Mouse (Mus musculus): ENCODE data around the gene Fancg. TPM values are rescaled to one million over a fixed set of nuclear protein-coding genes. Genes with fewer than 3 reads are reported as not detected.

Fancg gene
- polyA plus RNA-seq (2015; fragmentation: Nextera tagmentation; extraction: Ambion mirVana) = 17.0 and 18.7 TPM in 2 replicates

GRCm38 (mm10) chr4:43010161-43011038 is at the start of gene Fancg:
Fancg (minus strand) TSS chr4:43010506.
- peak within 1 kb of the TSS; percentile 79 for H3K4me2 ChIP-seq (replicated peaks)
- no peaks in the 10 kb centered on the region for H3K36me3 ChIP-seq
- peak within 1 kb of the TSS; percentile 64; the same call in 1 of the 2 replicates for H3K27ac ChIP-seq
- H3K9ac ChIP-seq (replicated peaks) = peak within 1 kb of the TSS; percentile 68
- peak within 1 kb of the TSS; percentile 75 for H3K4me3 ChIP-seq (replicated peaks)
- H3K9me3 ChIP-seq = no peaks in the 10 kb centered on the region
- peaks cover 10% of the 10 kb centered on the region for H3K4me1 ChIP-seq (replicated peaks)
- no peaks in the 10 kb centered on the region for H3K27me3 ChIP-seq
- WGBS = 1% methylated on average over 37 of the region's 37 CpGs
- peak; percentile 95 for ATAC-seq

- Histone ChIP-seq H3K27ac (no peak overlapping the region), H3K4me3 (replicated peaks) (peak overlapping the region; percentile 79)
Measured at GRCm38 (mm10) chr4:43059697-43060096, 49.4 kb upstream of the Fancg start.

GRCm38 (mm10) chr4:43058753-43059654 is 48.7 kb upstream of the Fancg start, which contains the start of gene Unc13b:
Unc13b (plus strand) TSS chr4:43058953.
- peak within 1 kb of the TSS; percentile 78 for H3K4me2 ChIP-seq (replicated peaks)
- no peaks in the 10 kb centered on the region for H3K27me3 ChIP-seq
- no peaks in the 10 kb centered on the region for H3K36me3 ChIP-seq
- H3K27ac ChIP-seq = peak within 1 kb of the TSS; percentile 86
- peak within 1 kb of the TSS; percentile 82 for H3K9ac ChIP-seq (replicated peaks)
- WGBS = under 1% methylated on average over 79 of the region's 90 CpGs
- H3K9me3 ChIP-seq = no peaks in the 10 kb centered on the region
- peak; percentile 98 for ATAC-seq
- peak within 1 kb of the TSS; percentile 79 for H3K4me3 ChIP-seq (replicated peaks)
- H3K4me1 ChIP-seq (replicated peaks) = peaks cover 17% of the 10 kb centered on the region

More at GRCm38 (mm10) chr4:43059697-43060096, 49.4 kb upstream of the Fancg start:
- Histone ChIP-seq H3K36me3 (no peaks in the 10 kb centered on the region), H3K4me2 (replicated peaks) (peak overlapping the region; percentile 78), H3K9me3 (no peaks in the 10 kb centered on the region), H3K4me1 (replicated peaks) (peaks cover 17% of the 10 kb centered on the region), H3K27me3 (no peaks in the 10 kb centered on the region), H3K9ac (replicated peaks) (peak overlapping the region; percentile 82)
- WGBS = 38% methylated on average over 3 of the region's 3 CpGs
- no peak for ATAC-seq

GRCm38 (mm10) chr4:43058392-43058752 is 48.1 kb upstream of the Fancg start:
- no peaks in the 10 kb centered on the region for H3K9me3 ChIP-seq
- H3K9ac ChIP-seq (replicated peaks) = no peak overlapping the region
- H3K4me1 ChIP-seq (replicated peaks) = peaks cover 17% of the 10 kb centered on the region
- peak overlapping the region; percentile 79 for H3K4me3 ChIP-seq (replicated peaks)
- H3K36me3 ChIP-seq = no peaks in the 10 kb centered on the region
- 22% methylated on average over 8 of the region's 8 CpGs for WGBS
- H3K4me2 ChIP-seq (replicated peaks) = peak overlapping the region; percentile 78
- ATAC-seq = peak; percentile 19
- H3K27me3 ChIP-seq = no peaks in the 10 kb centered on the region
- peak overlapping the region; percentile 86 for H3K27ac ChIP-seq

GRCm38 (mm10) chr4:43057654-43058053 is 47.3 kb upstream of the Fancg start:
- 95% methylated on average over 5 of the region's 5 CpGs for WGBS
- peaks cover 17% of the 10 kb centered on the region for H3K4me1 ChIP-seq (replicated peaks)
- no peaks in the 10 kb centered on the region for H3K9me3 ChIP-seq
- ATAC-seq = no peak
- H3K36me3 ChIP-seq = no peaks in the 10 kb centered on the region
- no peak overlapping the region for H3K27ac ChIP-seq
- no peak overlapping the region for H3K9ac ChIP-seq (replicated peaks)
- H3K27me3 ChIP-seq = no peaks in the 10 kb centered on the region
- no peak overlapping the region for H3K4me2 ChIP-seq (replicated peaks)
- H3K4me3 ChIP-seq (replicated peaks) = no peak overlapping the region

- no peak overlapping the region for H3K9ac ChIP-seq (replicated peaks)
- no peak overlapping the region for H3K4me3 ChIP-seq (replicated peaks)
- 11% methylated on average over 4 of the region's 4 CpGs for WGBS
- 0 out of 2 replicates have a peak, but pooled peaks cover 3% of the 10 kb centered on the region for H3K4me1 ChIP-seq (replicated peaks)
- H3K27ac ChIP-seq = no peak overlapping the region
- ATAC-seq = no peak
- H3K27me3 ChIP-seq = no peaks in the 10 kb centered on the region
- H3K36me3 ChIP-seq = no peaks in the 10 kb centered on the region
- no peaks in the 10 kb centered on the region for H3K9me3 ChIP-seq
- H3K4me2 ChIP-seq (replicated peaks) = no peak overlapping the region
Measured at GRCm38 (mm10) chr4:43052627-43053026, 42.3 kb upstream of the Fancg start.

- Histone ChIP-seq H3K27me3 (no peaks in the 10 kb centered on the region), H3K27ac (no peak overlapping the region), H3K4me3 (replicated peaks) (peak overlapping the region; percentile 52; the same call in 1 of the 2 replicates), H3K4me1 (replicated peaks) (peaks cover 40% of the 10 kb centered on the region), H3K4me2 (replicated peaks) (peak overlapping the region; percentile 80), H3K9me3 (no peaks in the 10 kb centered on the region), H3K36me3 (no peaks in the 10 kb centered on the region), H3K9ac (replicated peaks) (no peak overlapping the region)
- 4% methylated on average over 5 of the region's 5 CpGs for WGBS
- ATAC-seq = no peak
Measured at GRCm38 (mm10) chr4:43047231-43047630, 36.9 kb upstream of the Fancg start.

- no peak overlapping the region for H3K9ac ChIP-seq (replicated peaks)
- H3K4me3 ChIP-seq (replicated peaks) = peak overlapping the region; percentile 52
- 56% methylated on average over 5 of the region's 5 CpGs for WGBS
- no peaks in the 10 kb centered on the region for H3K27me3 ChIP-seq
- 0 out of 2 replicates have a peak overlapping the region, but pooled peaks have one; percentile 1 for H3K27ac ChIP-seq
- no peak for ATAC-seq
- peaks cover 40% of the 10 kb centered on the region for H3K4me1 ChIP-seq (replicated peaks)
- H3K36me3 ChIP-seq = no peaks in the 10 kb centered on the region
- no peaks in the 10 kb centered on the region for H3K9me3 ChIP-seq
- H3K4me2 ChIP-seq (replicated peaks) = peak overlapping the region; percentile 80
Measured at GRCm38 (mm10) chr4:43046607-43047006, 36.3 kb upstream of the Fancg start.

GRCm38 (mm10) chr4:43045659-43046302 is 35.5 kb upstream of the Fancg start, which contains the start of gene Fam214b:
Fam214b (minus strand) TSS chr4:43046220.
- H3K9ac ChIP-seq (replicated peaks) = peak within 1 kb of the TSS; percentile 73
- H3K4me1 ChIP-seq (replicated peaks) = peaks cover 45% of the 10 kb centered on the region
- H3K4me2 ChIP-seq (replicated peaks) = peak within 1 kb of the TSS; percentile 80
- ATAC-seq = peak; percentile 84
- H3K4me3 ChIP-seq (replicated peaks) = peak within 1 kb of the TSS; percentile 52
- no peaks in the 10 kb centered on the region for H3K9me3 ChIP-seq
- no peaks in the 10 kb centered on the region for H3K27me3 ChIP-seq
- no peaks in the 10 kb centered on the region for H3K36me3 ChIP-seq
- WGBS = under 1% methylated on average over 33 of the region's 33 CpGs
- peak within 1 kb of the TSS; percentile 95 for H3K27ac ChIP-seq

- Histone ChIP-seq H3K4me2 (replicated peaks) (peak overlapping the region; percentile 80), H3K27me3 (no peaks in the 10 kb centered on the region), H3K4me1 (replicated peaks) (peaks cover 49% of the 10 kb centered on the region), H3K4me3 (replicated peaks) (peak overlapping the region; percentile 52), H3K9me3 (no peaks in the 10 kb centered on the region), H3K36me3 (no peaks in the 10 kb centered on the region), H3K27ac (peak overlapping the region; percentile 95), H3K9ac (replicated peaks) (peak overlapping the region; percentile 73)
- WGBS = 2% methylated on average over 13 of the region's 13 CpGs
- peak; percentile 2 for ATAC-seq
Measured at GRCm38 (mm10) chr4:43045285-43045658, 35.0 kb upstream of the Fancg start.

GRCm38 (mm10) chr4:43044673-43045072 is 34.4 kb upstream of the Fancg start:
- no peaks in the 10 kb centered on the region for H3K36me3 ChIP-seq
- H3K9me3 ChIP-seq = no peaks in the 10 kb centered on the region

More at GRCm38 (mm10) chr4:43044673-43045072, 34.4 kb upstream of the Fancg start:
- no peaks in the 10 kb centered on the region for H3K27me3 ChIP-seq
- H3K27ac ChIP-seq = peak overlapping the region; percentile 95
- WGBS = 0% methylated on average over 4 of the region's 4 CpGs
- H3K4me3 ChIP-seq (replicated peaks) = peak overlapping the region; percentile 52
- peak overlapping the region; percentile 80 for H3K4me2 ChIP-seq (replicated peaks)
- H3K9ac ChIP-seq (replicated peaks) = peak overlapping the region; percentile 73
- H3K4me1 ChIP-seq (replicated peaks) = peaks cover 49% of the 10 kb centered on the region
- no peak for ATAC-seq
